Mouse (Mus musculus) heart, embryonic 12.5 days (tissue): ENCODE data around the gene Fam172a. TPM values are rescaled to one million over a fixed set of nuclear protein-coding genes. Genes with fewer than 3 reads are reported as not detected.
"Not testable (repeated sequence)": the region's sequence is repeated elsewhere in the genome, so short reads cannot be mapped to it uniquely, and the experiment has no call there.

ENCODE experiments used
- ATAC-seq: fragments of 200-750 bp; cut with Nextera tagmentation; 2 replicates; pipeline ENCODE4 v1.8.0; 2017; ENCODE audit warnings: moderate TSS enrichment, moderate library complexity; ENCODE audit not compliant: insufficient number of reproducible peaks, low FRiP score
- H3K27ac ChIP-seq: fragments of 300-500 bp; sonication (generic); 2 replicates; pipeline ENCODE4 v1.5.1; 2016; ENCODE audit warnings: mild to moderate bottlenecking, moderate library complexity; ENCODE audit not compliant: poor library complexity, severe bottlenecking
- H3K27me3 ChIP-seq: fragments of 300-500 bp; sonication (generic); replicated peaks from 2 replicates; pipeline ENCODE4 v1.6.1; 2016; ENCODE audit warnings: mild to moderate bottlenecking, moderate library complexity
- H3K36me3 ChIP-seq: fragments of 300-500 bp; sonication (generic); 2 replicates; pipeline ENCODE4 v1.6.1; 2016; ENCODE audit warnings: mild to moderate bottlenecking, moderate library complexity
- H3K4me1 ChIP-seq: fragments of 300-500 bp; sonication (generic); replicated peaks from 2 replicates; pipeline ENCODE4 v1.6.1; 2016; ENCODE audit warnings: mild to moderate bottlenecking
- H3K4me2 ChIP-seq: fragments of 300-500 bp; sonication (generic); 2 replicates; pipeline ENCODE4 v1.6.1; 2016; ENCODE audit warnings: mild to moderate bottlenecking, moderate library complexity
- H3K4me3 ChIP-seq: fragments of 300-500 bp; sonication (generic); 2 replicates; pipeline ENCODE4 v1.5.1; 2016; ENCODE audit warnings: mild to moderate bottlenecking
- H3K9ac ChIP-seq: fragments of 300-500 bp; sonication (generic); 2 replicates; pipeline ENCODE4 v1.6.1; 2016; ENCODE audit warnings: mild to moderate bottlenecking, moderate library complexity
- H3K9me3 ChIP-seq: fragments of 300-500 bp; sonication (generic); replicated peaks from 2 replicates; pipeline ENCODE4 v1.6.1; 2016; ENCODE audit warnings: mild to moderate bottlenecking, moderate library complexity
- WGBS: fragments of 180-500 bp; shearing (Covaris S2); methylation state at CpG from one replicate; pipeline ENCODE4 v1.1.7; 2016; 5-methylcytosine and 5-hydroxymethylcytosine counted together
- polyA plus RNA-seq: library from polyadenylated mRNA; unstranded; fragments of >200 nt; fragmentation: Nextera tagmentation; extraction: Ambion mirVana; gene quantifications from 2 replicates; pipeline ENCODE4 v1.2.1, GENCODE M21; 2016

Fam172a gene
- 22.5 and 25.1 TPM in 2 replicates for polyA plus RNA-seq

- not testable (repeated sequence) for H3K4me2 ChIP-seq, H3K27me3 ChIP-seq, ATAC-seq, H3K9me3 ChIP-seq, H3K4me3 ChIP-seq, H3K4me1 ChIP-seq, H3K9ac ChIP-seq, H3K36me3 ChIP-seq, H3K27ac ChIP-seq
- no CpG with 5 or more reads among the region's 6 CpGs for WGBS
These were observed at the start of gene Fam172a for GRCm38 (mm10) chr13:77701733-77702132. Fam172a (plus strand) TSS chr13:77702033.

- Histone ChIP-seq H3K4me2 (no peak overlapping the region), H3K36me3 (no peaks in the 10 kb centered on the region), H3K4me3 (no peak overlapping the region), H3K9ac (no peak overlapping the region), H3K9me3 (no peaks in the 10 kb centered on the region), H3K27ac (no peak overlapping the region), H3K4me1 (no peaks in the 10 kb centered on the region), H3K27me3 (no peaks in the 10 kb centered on the region)
- no peak for ATAC-seq
- 14% methylated on average over 2 of the region's 2 CpGs for WGBS
These were observed 13.2 kb upstream of the Fam172a start for GRCm38 (mm10) chr13:77688651-77689050.

GRCm38 (mm10) chr13:77708514-77709013, 6.7 kb downstream of the Fam172a start:
- under 1% methylated on average over 35 of the region's 35 CpGs for WGBS

GRCm38 (mm10) chr13:77717499-77717898, 15.7 kb downstream of the Fam172a start:
- ATAC-seq = no peak
- H3K4me2 ChIP-seq = no peak overlapping the region
- H3K4me1 ChIP-seq = no peaks in the 10 kb centered on the region
- 0 out of 2 replicates have a peak, but pooled peaks cover 2% of the 10 kb centered on the region for H3K36me3 ChIP-seq
- no peak overlapping the region for H3K4me3 ChIP-seq
- no peak overlapping the region for H3K27ac ChIP-seq
- no peak overlapping the region for H3K9ac ChIP-seq
- 84% methylated on average over 2 of the region's 2 CpGs for WGBS
- no peaks in the 10 kb centered on the region for H3K27me3 ChIP-seq
- no peaks in the 10 kb centered on the region for H3K9me3 ChIP-seq

More at GRCm38 (mm10) chr13:77708514-77709013, 6.7 kb downstream of the Fam172a start:
- peak overlapping the region; percentile 71 for H3K4me2 ChIP-seq
- no peak overlapping the region for H3K27ac ChIP-seq
- no peaks in the 10 kb centered on the region for H3K9me3 ChIP-seq
- no peaks in the 10 kb centered on the region for H3K27me3 ChIP-seq
- H3K4me1 ChIP-seq = peaks cover 10% of the 10 kb centered on the region
- H3K36me3 ChIP-seq = 0 out of 2 replicates have a peak, but pooled peaks cover 1% of the 10 kb centered on the region
- peak overlapping the region; percentile 88 for H3K9ac ChIP-seq
- peak overlapping the region; percentile 85 for H3K4me3 ChIP-seq
- ATAC-seq = peak; percentile 92

- H3K9ac ChIP-seq = no peak overlapping the region
- H3K27me3 ChIP-seq = no peaks in the 10 kb centered on the region
- no peak for ATAC-seq
- H3K36me3 ChIP-seq = no peaks in the 10 kb centered on the region
- no peaks in the 10 kb centered on the region for H3K4me1 ChIP-seq
- no peak overlapping the region for H3K4me3 ChIP-seq
- no peak overlapping the region for H3K4me2 ChIP-seq
- no peaks in the 10 kb centered on the region for H3K9me3 ChIP-seq
- H3K27ac ChIP-seq = no peak overlapping the region
These were observed 41.0 kb downstream of the Fam172a start for GRCm38 (mm10) chr13:77742822-77743221.

GRCm38 (mm10) chr13:77777606-77778005, 75.8 kb downstream of the Fam172a start:
- no peak overlapping the region for H3K4me2 ChIP-seq
- H3K27me3 ChIP-seq = no peaks in the 10 kb centered on the region
- H3K4me1 ChIP-seq = no peaks in the 10 kb centered on the region
- no peaks in the 10 kb centered on the region for H3K36me3 ChIP-seq
- H3K9ac ChIP-seq = no peak overlapping the region
- H3K4me3 ChIP-seq = no peak overlapping the region
- WGBS = 81% methylated on average over 2 of the region's 2 CpGs
- H3K27ac ChIP-seq = no peak overlapping the region
- no peak for ATAC-seq
- H3K9me3 ChIP-seq = 0 out of 2 replicates have a peak, but pooled peaks cover 6% of the 10 kb centered on the region

GRCm38 (mm10) chr13:77807341-77807740, 105.5 kb downstream of the Fam172a start:
- H3K27ac ChIP-seq, H3K4me1 ChIP-seq, H3K4me3 ChIP-seq, H3K9me3 ChIP-seq, H3K9ac ChIP-seq, H3K36me3 ChIP-seq, H3K4me2 ChIP-seq, H3K27me3 ChIP-seq, ATAC-seq: not testable (repeated sequence)
- 86% methylated on average over 2 of the region's 2 CpGs for WGBS

- H3K36me3 ChIP-seq = 0 out of 2 replicates have a peak, but pooled peaks cover 12% of the 10 kb centered on the region
- H3K4me1 ChIP-seq = no peaks in the 10 kb centered on the region
- no peak overlapping the region for H3K4me3 ChIP-seq
- peaks cover 9% of the 10 kb centered on the region for H3K9me3 ChIP-seq
- H3K27me3 ChIP-seq = no peaks in the 10 kb centered on the region
- no peak overlapping the region for H3K27ac ChIP-seq
- no peak overlapping the region for H3K4me2 ChIP-seq
- no peak overlapping the region for H3K9ac ChIP-seq
- WGBS = 88% methylated on average over 1 of the region's 1 CpGs
- no peak for ATAC-seq
These were observed 108.6 kb downstream of the Fam172a start for GRCm38 (mm10) chr13:77810449-77810848.

- WGBS = 79% methylated on average over 4 of the region's 4 CpGs
- no peak overlapping the region for H3K4me3 ChIP-seq
- H3K27ac ChIP-seq = no peak overlapping the region
- no peaks in the 10 kb centered on the region for H3K9me3 ChIP-seq
- no peak for ATAC-seq
- H3K36me3 ChIP-seq = no peaks in the 10 kb centered on the region
- H3K27me3 ChIP-seq = no peaks in the 10 kb centered on the region
- no peaks in the 10 kb centered on the region for H3K4me1 ChIP-seq
- H3K4me2 ChIP-seq = no peak overlapping the region
- no peak overlapping the region for H3K9ac ChIP-seq
These were observed 124.3 kb downstream of the Fam172a start for GRCm38 (mm10) chr13:77826138-77826537.

- no peaks in the 10 kb centered on the region for H3K4me1 ChIP-seq
- WGBS = 76% methylated on average over 2 of the region's 2 CpGs
- no peak overlapping the region for H3K9ac ChIP-seq
- H3K9me3 ChIP-seq = no peaks in the 10 kb centered on the region
- H3K36me3 ChIP-seq = no peaks in the 10 kb centered on the region
- H3K4me3 ChIP-seq = no peak overlapping the region
- H3K4me2 ChIP-seq = no peak overlapping the region
- ATAC-seq = no peak
- H3K27me3 ChIP-seq = no peaks in the 10 kb centered on the region
- no peak overlapping the region for H3K27ac ChIP-seq
These were observed 141.3 kb downstream of the Fam172a start for GRCm38 (mm10) chr13:77843017-77843654.

- H3K9ac ChIP-seq = no peak overlapping the region
- H3K4me1 ChIP-seq = no peaks in the 10 kb centered on the region
- no peaks in the 10 kb centered on the region; the same call in 1 of the 2 replicates for H3K9me3 ChIP-seq
- 70% methylated on average over 4 of the region's 4 CpGs for WGBS
- H3K36me3 ChIP-seq = no peaks in the 10 kb centered on the region
- no peak overlapping the region for H3K27ac ChIP-seq
- H3K27me3 ChIP-seq = no peaks in the 10 kb centered on the region
- H3K4me2 ChIP-seq = no peak overlapping the region
- ATAC-seq = no peak
- H3K4me3 ChIP-seq = no peak overlapping the region
These were observed 147.0 kb downstream of the Fam172a start for GRCm38 (mm10) chr13:77848868-77849267.

GRCm38 (mm10) chr13:77864804-77865203, 163.0 kb downstream of the Fam172a start:
- WGBS = 88% methylated on average over 1 of the region's 1 CpGs
- Histone ChIP-seq H3K9me3 (no peaks in the 10 kb centered on the region), H3K9ac (no peak overlapping the region), H3K4me1 (no peaks in the 10 kb centered on the region), H3K27me3 (no peaks in the 10 kb centered on the region), H3K4me3 (no peak overlapping the region), H3K27ac (no peak overlapping the region), H3K4me2 (no peak overlapping the region), H3K36me3 (no peaks in the 10 kb centered on the region)
- ATAC-seq = no peak
